Mouse (Mus musculus): Measurements from ENCODE around the gene Hcn2. TPM values are rescaled to one million over a fixed set of nuclear protein-coding genes. Genes with fewer than 3 reads are reported as not detected.
A peak's percentile ranks its signal among the peaks of the same experiment; 100 is the strongest.
"Not testable (repeated sequence)": the region's sequence is repeated elsewhere in the genome, so short reads cannot be mapped to it uniquely, and the experiment has no call there.

Hcn2 gene
- total RNA-seq, 1 experiment from 2014 or later: not detected

DNA sequence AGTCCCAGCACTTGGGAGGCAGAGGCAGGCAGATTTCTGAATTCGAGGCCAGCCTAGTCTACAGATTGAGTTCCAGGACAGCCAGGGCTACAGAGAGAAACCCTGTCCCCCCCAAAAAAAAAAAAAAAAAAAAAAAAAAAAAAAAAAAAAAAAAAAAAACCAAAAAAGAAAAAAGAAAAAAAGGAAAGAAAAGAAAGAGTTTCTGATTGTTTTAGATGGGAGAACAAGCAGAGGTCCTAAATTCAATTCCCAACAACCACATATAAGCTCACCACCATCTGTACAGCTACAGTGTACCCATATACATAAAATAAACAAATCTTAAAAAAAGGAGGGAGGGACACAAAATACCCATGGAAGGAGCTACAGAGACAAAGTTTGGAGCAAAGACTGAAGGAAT, 43.2 kb downstream of the Hcn2 start:
- not testable (repeated sequence) for ATAC-seq (replicated peaks; ENCODE audit: insufficient number of reproducible peaks, low FRiP score, low TSS enrichment, poor library complexity, severe bottlenecking)

- ATAC-seq (replicated peaks; ENCODE audit: insufficient number of reproducible peaks, low FRiP score, low TSS enrichment, poor library complexity, severe bottlenecking): no peak
Observed at GRCm38 (mm10) chr10:79760603-79761143, 44.2 kb downstream of the Hcn2 start.

DNA sequence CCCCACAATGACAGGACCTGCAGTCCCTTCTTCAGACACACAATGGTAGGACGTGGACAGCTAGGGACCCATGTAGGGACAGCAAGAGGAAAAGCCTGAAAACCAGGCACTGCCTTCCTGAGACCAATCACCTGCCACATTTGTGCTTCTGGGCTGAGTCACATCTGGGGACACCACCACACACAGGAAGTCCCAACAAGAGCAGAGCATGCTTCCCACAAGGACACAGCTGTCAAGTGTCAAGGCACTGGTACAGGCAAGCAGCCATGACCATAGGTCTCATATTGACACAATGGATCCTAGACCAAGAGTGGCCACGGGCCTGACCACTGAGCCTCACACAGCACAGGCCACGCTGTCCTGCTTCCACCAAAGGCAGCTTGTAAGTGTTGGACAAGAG, 46.4 kb downstream of the Hcn2 start:
- no peak for ATAC-seq (replicated peaks; ENCODE audit: insufficient number of reproducible peaks, low FRiP score, low TSS enrichment, poor library complexity, severe bottlenecking)

GRCm38 (mm10) chr10:79764234-79764633, 47.8 kb downstream of the Hcn2 start:
- ATAC-seq (replicated peaks; ENCODE audit: insufficient number of reproducible peaks, low FRiP score, low TSS enrichment, poor library complexity, severe bottlenecking): no peak

- ATAC-seq (replicated peaks; ENCODE audit: insufficient number of reproducible peaks, low FRiP score, low TSS enrichment, poor library complexity, severe bottlenecking): no peak
Observed at GRCm38 (mm10) chr10:79765228-79765745, 48.9 kb downstream of the Hcn2 start.

DNA sequence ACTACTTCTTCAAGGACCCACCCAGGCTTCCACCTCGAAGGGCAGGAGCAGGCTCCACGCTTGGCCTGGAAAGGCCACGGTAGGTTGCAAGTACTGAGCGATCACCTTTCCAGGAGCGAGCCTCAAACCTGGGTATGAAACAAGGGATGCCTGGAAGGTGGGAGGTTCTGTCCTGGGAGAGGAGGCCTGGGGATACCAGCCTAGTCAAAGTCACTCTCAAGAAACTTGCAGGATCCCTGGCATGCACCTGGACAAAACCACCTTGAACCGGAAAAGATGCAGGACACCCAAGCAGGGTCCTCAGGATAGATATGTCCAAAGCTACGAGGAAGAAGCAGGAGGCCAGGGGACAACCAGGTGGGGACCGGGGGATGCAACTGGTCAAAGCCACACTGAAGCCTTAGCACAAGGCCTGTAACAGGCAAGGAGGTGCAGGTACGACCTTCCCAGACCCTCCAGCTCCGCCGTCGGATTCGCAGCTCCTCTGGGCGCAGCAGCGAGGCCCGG, 49.6 kb downstream of the Hcn2 start:
- ATAC-seq (replicated peaks; ENCODE audit: insufficient number of reproducible peaks, low FRiP score, low TSS enrichment, poor library complexity, severe bottlenecking): no peak

DNA sequence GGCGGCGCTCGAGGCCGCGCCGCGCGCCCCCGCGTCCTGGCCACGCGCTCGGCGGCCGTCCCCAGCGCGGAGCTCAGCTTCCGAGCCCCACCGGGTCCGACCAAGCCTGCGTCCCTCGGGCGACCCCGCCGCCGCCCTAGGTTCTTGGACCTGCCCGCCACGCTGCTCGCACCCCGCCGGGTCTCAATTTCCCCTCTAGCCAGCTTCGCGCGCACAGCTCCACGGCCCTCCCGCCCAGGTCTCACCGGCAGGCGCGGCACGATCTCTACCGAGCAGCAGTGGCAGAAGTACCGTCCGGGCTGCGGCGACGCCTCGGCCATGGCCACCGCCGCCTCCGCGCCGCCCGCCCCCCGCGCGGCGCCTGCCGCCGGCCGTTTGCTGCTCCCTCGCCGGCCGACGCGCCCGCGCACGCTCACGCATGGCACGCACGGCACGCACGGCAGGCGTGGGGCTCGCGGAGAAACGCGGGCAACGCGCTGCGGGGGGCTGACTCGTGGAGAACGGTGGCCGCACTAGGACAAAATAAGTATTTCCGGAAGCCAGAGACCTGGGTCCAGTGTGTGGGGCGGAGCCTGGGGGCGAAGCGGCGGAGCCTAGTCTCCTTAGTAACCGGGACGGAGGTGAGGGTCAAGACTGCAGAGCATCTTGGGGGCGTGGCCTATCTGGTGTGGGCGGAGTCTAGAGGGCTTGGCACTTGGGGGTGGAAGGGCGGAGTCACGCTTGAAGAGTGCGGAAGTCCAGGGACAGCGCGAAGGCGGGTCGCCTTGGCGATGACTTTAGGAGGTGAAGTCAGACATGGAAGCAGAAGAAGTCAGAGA, 50.3 kb downstream of the Hcn2 start, which contains the start of gene Rnf126:
TSS of gene Rnf126 (minus strand) at position 445 of the 818 bp plus-strand sequence.
- ATAC-seq (replicated peaks; ENCODE audit: insufficient number of reproducible peaks, low FRiP score, low TSS enrichment, poor library complexity, severe bottlenecking): peak; percentile 92

- peak; percentile 14; the same call in 1 of the 2 replicates for ATAC-seq (replicated peaks; ENCODE audit: insufficient number of reproducible peaks, low FRiP score, low TSS enrichment, poor library complexity, severe bottlenecking)
Observed at GRCm38 (mm10) chr10:79767372-79768244, 51.2 kb downstream of the Hcn2 start.

DNA sequence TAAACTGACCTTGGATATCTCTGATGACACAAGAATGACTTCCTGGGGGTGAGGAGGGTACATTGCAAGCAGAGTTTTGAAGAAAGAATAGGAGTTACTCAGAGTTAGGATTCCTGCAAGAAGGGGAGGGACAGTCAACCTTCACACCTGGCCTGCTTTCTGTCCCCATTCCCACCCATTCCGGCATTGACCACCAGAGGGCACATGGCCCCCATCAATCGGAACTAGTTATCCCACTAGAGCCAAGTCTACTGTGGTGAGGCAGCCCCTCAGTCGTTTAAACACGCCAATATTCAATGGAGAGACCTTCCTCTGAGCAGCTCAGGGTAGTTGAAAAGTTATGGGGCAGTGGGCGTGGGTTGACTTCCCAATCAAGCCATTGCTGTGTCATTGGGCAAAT, 52.0 kb downstream of the Hcn2 start:
- no peak for ATAC-seq (replicated peaks; ENCODE audit: insufficient number of reproducible peaks, low FRiP score, low TSS enrichment, poor library complexity, severe bottlenecking)

- no peak for ATAC-seq (replicated peaks; ENCODE audit: insufficient number of reproducible peaks, low FRiP score, low TSS enrichment, poor library complexity, severe bottlenecking)
Observed at GRCm38 (mm10) chr10:79769329-79769728, 52.9 kb downstream of the Hcn2 start.

DNA sequence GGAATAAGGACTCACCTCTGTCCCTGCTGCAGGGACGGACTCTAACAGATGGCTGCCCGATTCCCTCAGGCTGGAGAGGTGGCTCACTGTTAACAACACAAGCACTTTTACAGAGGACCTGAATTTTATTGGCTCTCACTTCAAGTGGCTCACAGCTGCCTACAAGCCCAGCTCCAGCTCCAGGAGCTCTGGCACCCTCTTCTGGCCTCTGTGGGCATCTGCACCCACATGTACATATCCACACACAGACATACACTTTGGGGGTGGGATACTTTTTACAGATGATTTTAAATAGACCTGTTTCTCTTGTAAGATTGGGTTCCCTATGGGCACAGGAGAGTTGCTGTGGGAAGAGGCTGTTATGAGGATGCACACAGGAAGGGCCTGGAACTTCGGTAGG, 55.9 kb downstream of the Hcn2 start:
- ATAC-seq (replicated peaks; ENCODE audit: insufficient number of reproducible peaks, low FRiP score, low TSS enrichment, poor library complexity, severe bottlenecking): no peak

- no peak for ATAC-seq (replicated peaks; ENCODE audit: insufficient number of reproducible peaks, low FRiP score, low TSS enrichment, poor library complexity, severe bottlenecking)
Observed at GRCm38 (mm10) chr10:79773208-79773607, 56.8 kb downstream of the Hcn2 start.

GRCm38 (mm10) chr10:79774486-79775279, 58.2 kb downstream of the Hcn2 start:
- ATAC-seq (replicated peaks; ENCODE audit: insufficient number of reproducible peaks, low FRiP score, low TSS enrichment, poor library complexity, severe bottlenecking): no peak

- no peak for ATAC-seq (replicated peaks; ENCODE audit: insufficient number of reproducible peaks, low FRiP score, low TSS enrichment, poor library complexity, severe bottlenecking)
Observed at GRCm38 (mm10) chr10:79777103-79777531, 60.7 kb downstream of the Hcn2 start, which contains the start of gene Fstl3. Gene Fstl3, plus strand, starts transcription at chr10:79777272.

GRCm38 (mm10) chr10:79778006-79778405, 61.6 kb downstream of the Hcn2 start:
- ATAC-seq (replicated peaks; ENCODE audit: insufficient number of reproducible peaks, low FRiP score, low TSS enrichment, poor library complexity, severe bottlenecking): no peak

- ATAC-seq (replicated peaks; ENCODE audit: insufficient number of reproducible peaks, low FRiP score, low TSS enrichment, poor library complexity, severe bottlenecking): no peak
Observed at GRCm38 (mm10) chr10:79779193-79779592, 62.8 kb downstream of the Hcn2 start.

DNA sequence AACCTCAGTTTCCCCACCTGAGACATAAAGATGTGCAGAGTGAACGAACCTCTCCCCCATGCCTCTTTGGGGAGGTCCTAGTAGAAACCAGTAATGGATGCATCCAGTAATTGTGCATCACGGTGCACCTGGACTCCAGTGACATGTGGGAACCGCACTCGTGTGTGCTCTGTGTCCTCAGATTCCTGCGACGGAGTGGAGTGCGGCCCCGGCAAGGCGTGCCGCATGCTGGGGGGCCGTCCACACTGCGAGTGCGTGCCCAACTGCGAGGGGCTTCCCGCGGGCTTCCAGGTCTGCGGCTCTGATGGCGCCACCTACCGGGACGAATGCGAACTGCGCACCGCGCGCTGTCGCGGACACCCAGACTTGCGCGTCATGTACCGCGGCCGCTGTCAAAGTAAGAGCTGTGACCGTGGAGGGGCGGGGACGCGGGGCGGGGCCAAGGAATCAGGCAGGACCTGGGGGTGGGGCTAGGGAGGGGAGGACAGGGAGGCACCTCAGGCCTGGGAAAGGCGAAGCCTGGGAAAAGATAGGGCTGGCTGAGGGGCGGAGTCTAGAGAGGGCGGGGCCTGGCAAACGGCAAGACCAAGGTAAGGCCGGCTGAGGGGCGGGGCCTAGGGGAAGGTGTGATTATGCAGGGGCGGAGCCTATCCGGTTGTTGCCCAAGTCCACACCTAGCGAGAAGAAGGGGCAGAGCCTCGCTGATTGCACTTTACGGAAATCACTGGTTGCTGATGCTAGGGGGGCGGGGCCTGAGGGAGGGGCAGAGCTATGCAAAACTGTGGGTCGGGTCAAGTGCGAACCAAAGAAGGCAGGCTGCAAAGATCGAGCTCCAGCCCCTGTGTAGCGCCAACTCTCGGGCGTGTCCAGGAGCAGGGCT, 63.6 kb downstream of the Hcn2 start:
- ATAC-seq (replicated peaks; ENCODE audit: insufficient number of reproducible peaks, low FRiP score, low TSS enrichment, poor library complexity, severe bottlenecking): peak; percentile 79

All from monocyte, adult 5-6 weeks (primary cell).